Mouse (Mus musculus) adrenal gland, adult 10 weeks (tissue): ENCODE results near the gene P4ha1. TPM values are rescaled to one million over a fixed set of nuclear protein-coding genes. Genes with fewer than 3 reads are reported as not detected.

Source experiments
- polyA plus RNA-seq: library from polyadenylated mRNA; stranded (reverse); fragments of 350-450 nt; fragmentation: Illumina TruSeq; extraction: RNeasy Lipid Tissue Mini Kit (QIAGEN cat#74804); gene quantifications from one replicate; pipeline ENCODE4 v1.2.3, GENCODE M21; 2014; ENCODE audit warnings: low read depth, low replicate concordance

P4ha1 gene
- 59.5 TPM for polyA plus RNA-seq

GRCm38 (mm10) chr10:59323100-59323487 is at the start of gene P4ha1:
Gene P4ha1, plus strand, starts transcription at chr10:59323296.

GRCm38 (mm10) chr10:59395461-59395860 is 72.4 kb downstream of the P4ha1 start, which contains the start of gene Gm10273:
Gene Gm10273, plus strand, starts transcription at chr10:59395632.

GRCm38 (mm10) chr10:59402899-59403792 is 80.0 kb downstream of the P4ha1 start, which contains the start of gene Pla2g12b:
Gene Pla2g12b, plus strand, starts transcription at chr10:59403660.

Other genes with a start within 250 kb of the P4ha1 start
- gene Sept10, start 101.4 kb upstream of the P4ha1 start, polyA plus RNA-seq, result 114 TPM
- gene Sowahc, start 101.3 kb upstream of the P4ha1 start, polyA plus RNA-seq, result 121 TPM
- gene Gm10273, start 72.3 kb downstream of the P4ha1 start, polyA plus RNA-seq, result 5.1 TPM
- gene Pla2g12b, start 80.4 kb downstream of the P4ha1 start, polyA plus RNA-seq, result not detected
- 6.2 TPM for gene Oit3, start 118.5 kb downstream of the P4ha1 start, polyA plus RNA-seq